ENCODE assay signal across 8 mouse cellular contexts in the genomic region with DNA sequence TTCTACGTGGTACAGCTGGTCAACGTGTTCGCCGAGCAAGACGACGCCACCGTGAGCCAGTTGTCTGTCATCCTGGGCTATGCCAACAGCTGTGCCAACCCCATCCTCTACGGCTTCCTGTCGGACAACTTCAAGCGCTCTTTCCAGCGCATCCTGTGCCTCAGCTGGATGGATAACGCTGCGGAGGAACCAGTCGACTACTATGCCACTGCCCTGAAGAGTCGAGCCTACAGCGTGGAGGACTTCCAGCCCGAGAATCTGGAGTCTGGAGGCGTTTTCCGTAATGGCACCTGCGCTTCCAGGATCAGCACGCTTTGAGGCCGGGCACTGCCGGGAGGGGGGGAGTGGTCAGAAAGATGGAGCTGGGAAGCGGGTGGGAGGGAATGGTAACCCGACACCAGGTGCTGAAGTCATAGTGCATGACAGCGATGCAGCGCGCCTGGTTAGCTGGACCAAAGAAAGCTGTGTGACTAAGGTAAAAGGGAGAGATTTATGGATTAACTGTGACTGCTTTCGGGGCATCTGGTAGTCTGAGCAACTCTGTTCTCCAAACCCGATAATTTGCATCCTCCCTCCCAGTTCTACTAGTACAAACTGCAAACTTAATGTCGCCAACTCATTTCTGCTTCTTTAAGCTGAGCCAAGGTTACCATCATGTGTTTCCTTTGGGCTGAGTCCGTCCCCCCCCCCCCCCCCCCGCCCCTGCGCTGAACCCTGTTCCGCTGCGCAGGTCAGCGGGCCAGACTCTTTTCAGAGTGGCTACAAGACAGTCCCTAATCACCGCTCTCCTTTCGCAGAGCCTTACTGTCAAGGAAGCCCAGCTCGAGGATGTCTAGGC. TPM values are rescaled to one million over a fixed set of nuclear protein-coding genes. Genes with fewer than 3 reads are reported as not detected.
DNase-seq lines count a peak whose midpoint lies in the region; ATAC-seq and TF ChIP-seq lines count a peak whose summit lies in the region.

No protein-coding gene starts in this region.

- TF ChIP-seq POLR2A in embryonic fibroblast, embryonic 13.5 days (IDR thresholded peaks at IDR 0.05; ENCODE audit: low read depth, low read length), result no peak

- no peaks in the 10 kb centered on the region for H3K4me1 ChIP-seq in embryonic fibroblast, embryonic 13.5 days (ENCODE audit: control insufficient read depth, insufficient read depth, low read length)
- H3K4me1 ChIP-seq in hindbrain, embryonic 13.5 days (replicated peaks), result peaks cover 41% of the 10 kb centered on the region
- peaks cover 26% of the 10 kb centered on the region for H3K4me1 ChIP-seq in limb, embryonic 12.5 days (replicated peaks)
- H3K4me1 ChIP-seq in midbrain, embryonic 14.5 days (ENCODE audit: control insufficient read depth, insufficient read depth, low read length), result peaks cover 15% of the 10 kb centered on the region

- WGBS in hindbrain, embryonic 13.5 days, result under 1% methylated on average over 39 of the region's 40 CpGs
- WGBS in limb, embryonic 12.5 days, result under 1% methylated on average over 40 of the region's 40 CpGs
- under 1% methylated on average over 39 of the region's 40 CpGs for WGBS in midbrain, embryonic 14.5 days

- H3K27me3 ChIP-seq in hindbrain, embryonic 13.5 days, result peaks cover 65% of the 10 kb centered on the region
- H3K27me3 ChIP-seq in limb, embryonic 12.5 days, result peaks cover 45% of the 10 kb centered on the region
- peaks cover 41% of the 10 kb centered on the region for H3K27me3 ChIP-seq in midbrain, embryonic 14.5 days (ENCODE audit: control insufficient read depth, insufficient read depth, low read length)

- no peaks in the 10 kb centered on the region for H3K36me3 ChIP-seq in hindbrain, embryonic 13.5 days
- H3K36me3 ChIP-seq in limb, embryonic 12.5 days, result no peaks in the 10 kb centered on the region
- H3K36me3 ChIP-seq in midbrain, embryonic 14.5 days (ENCODE audit: control insufficient read depth, insufficient read depth, low read length), result no peaks in the 10 kb centered on the region

- intact Hi-C loops in gastrocnemius, postnatal 14 days (cut with DNase I; ENCODE audit: low total_unique reads), result no loop called here

- H3K27ac ChIP-seq in embryonic fibroblast, embryonic 13.5 days (ENCODE audit: insufficient read depth, low read length), result no peak overlapping the region
- no peak overlapping the region for H3K27ac ChIP-seq in hindbrain, embryonic 13.5 days
- no peak overlapping the region for H3K27ac ChIP-seq in limb, embryonic 12.5 days
- no peak overlapping the region for H3K27ac ChIP-seq in midbrain, embryonic 14.5 days (replicated peaks; ENCODE audit: low read depth, low read length)

- peak; percentile 10 for DNase-seq in gastrocnemius, postnatal 14 days
- no peak for DNase-seq in gastrocnemius, adult 18-20 months (ENCODE audit: low spot score)
- peak; percentile 58 for DNase-seq in midbrain, embryonic 14.5 days
- DNase-seq in thymus, adult 18-20 months, result no peak
- DNase-seq in layer of hippocampus, postnatal 25 days (ENCODE audit: extremely low spot score in 1 of 2, low spot score in 1 of 2), result no peak

- no peak for TF ChIP-seq CTCF in embryonic fibroblast, embryonic 13.5 days (IDR thresholded peaks at IDR 0.05; ENCODE audit: borderline replicate concordance, insufficient read depth, low read length)

- peak overlapping the region; percentile 22 for H3K4me3 ChIP-seq in embryonic fibroblast, embryonic 13.5 days (ENCODE audit: insufficient read depth, low read length)
- peak overlapping the region; percentile 62 for H3K4me3 ChIP-seq in hindbrain, embryonic 13.5 days
- H3K4me3 ChIP-seq in limb, embryonic 12.5 days (replicated peaks), result peak overlapping the region; percentile 54
- H3K4me3 ChIP-seq in midbrain, embryonic 14.5 days (replicated peaks; ENCODE audit: low read depth, low read length), result peak overlapping the region; percentile 53

- peak overlapping the region; percentile 97 for H3K4me2 ChIP-seq in hindbrain, embryonic 13.5 days
- peak overlapping the region; percentile 98 for H3K4me2 ChIP-seq in limb, embryonic 12.5 days
- peak overlapping the region; percentile 96 for H3K4me2 ChIP-seq in midbrain, embryonic 14.5 days (ENCODE audit: low read length)

- peak overlapping the region; percentile 80 for H3K9ac ChIP-seq in hindbrain, embryonic 13.5 days
- H3K9ac ChIP-seq in limb, embryonic 12.5 days (replicated peaks), result no peak overlapping the region
- H3K9ac ChIP-seq in midbrain, embryonic 14.5 days (replicated peaks; ENCODE audit: low read length), result peak overlapping the region; percentile 55

- peak; percentile 25 for ATAC-seq in hindbrain, embryonic 13.5 days (ENCODE audit: low FRiP score)
- ATAC-seq in limb, embryonic 12.5 days (ENCODE audit: insufficient number of reproducible peaks, insufficient read depth, low FRiP score, low TSS enrichment, low read depth), result peak; percentile 59; the same call in 1 of the 2 replicates
- ATAC-seq in midbrain, embryonic 14.5 days (ENCODE audit: low FRiP score, low TSS enrichment), result peak; percentile 11; the same call in 1 of the 2 replicates

- H3K9me3 ChIP-seq in hindbrain, embryonic 13.5 days, result no peaks in the 10 kb centered on the region
- no peaks in the 10 kb centered on the region for H3K9me3 ChIP-seq in limb, embryonic 12.5 days
- H3K9me3 ChIP-seq in midbrain, embryonic 14.5 days (ENCODE audit: control insufficient read depth, low read length), result no peaks in the 10 kb centered on the region

RNA-seq across cellular contexts. Expression of gene Sstr1, which starts 2.1 kb away (rescaled TPM):
- total RNA-seq in gastrocnemius, postnatal 14 days (2021), result under 1 TPM; 0.27 to 0.33 TPM
- total RNA-seq in gastrocnemius, adult 18-20 months (2021), result not detected
- 0.42 and 0.60 TPM in 2 replicates for polyA plus RNA-seq in embryonic fibroblast, embryonic 13.5 days (2011; ENCODE audit: insufficient read length, low read depth, missing spikeins)
- 7.0 and 7.9 TPM in 2 replicates for polyA plus RNA-seq in hindbrain, embryonic 13.5 days (2015; fragmentation: Nextera tagmentation; extraction: Ambion mirVana)
- polyA plus RNA-seq in limb, embryonic 12.5 days (2016; fragmentation: Nextera tagmentation; extraction: Ambion mirVana), result 1.4 and 1.9 TPM in 2 replicates
- polyA plus RNA-seq in midbrain, embryonic 14.5 days (2014; fragmentation: Nextera tagmentation; extraction: Ambion mirVana), result 4.8 and 17.3 TPM in 2 replicates
- total RNA-seq in layer of hippocampus, postnatal 25 days (2021), result 10 to 100 TPM; 29.1 to 34.2 TPM

RNA-seq across cellular contexts. Expression of gene Clec14a, which starts 55.4 kb away (rescaled TPM):
- 10 to 100 TPM; 11.7 to 12.7 TPM for total RNA-seq in gastrocnemius, postnatal 14 days (2021)
- total RNA-seq in gastrocnemius, adult 18-20 months (2021), result 1 to 10 TPM; 2.2 to 3.4 TPM
- 2.8 and 4.9 TPM in 2 replicates for polyA plus RNA-seq in embryonic fibroblast, embryonic 13.5 days (2011; ENCODE audit: insufficient read length, low read depth, missing spikeins)
- 7.5 and 7.6 TPM in 2 replicates for polyA plus RNA-seq in hindbrain, embryonic 13.5 days (2015; fragmentation: Nextera tagmentation; extraction: Ambion mirVana)
- polyA plus RNA-seq in limb, embryonic 12.5 days (2016; fragmentation: Nextera tagmentation; extraction: Ambion mirVana), result 8.9 and 10.7 TPM in 2 replicates
- 0.96 and 5.1 TPM in 2 replicates for polyA plus RNA-seq in midbrain, embryonic 14.5 days (2014; fragmentation: Nextera tagmentation; extraction: Ambion mirVana)
- total RNA-seq in layer of hippocampus, postnatal 25 days (2021), result 1 to 10 TPM; 2.2 to 3.7 TPM

Comparison
In these comparisons a context has a peak if more than half of its experiments do, and no peak if none do; other contexts are left out.
1. DNase-seq: peak in gastrocnemius, postnatal 14 days (single experiment) and midbrain, embryonic 14.5 days (single experiment); none in gastrocnemius, adult 18-20 months (single experiment), thymus, adult 18-20 months (0 of 2) and layer of hippocampus, postnatal 25 days (0 of 2).
2. Peak in every context shown above with its lines, with median percentiles within 50 percentile points of each other: H3K4me3 ChIP-seq, ATAC-seq and H3K4me2 ChIP-seq.